Comparison of ENCODE assay signal across 8 mouse cellular contexts in genomic region chr10:128803771-128804270, GRCm38 (mm10). TPM values are rescaled to one million over a fixed set of nuclear protein-coding genes. Genes with fewer than 3 reads are reported as not detected.
DNase-seq lines count a peak whose midpoint lies in the region; ATAC-seq and TF ChIP-seq lines count a peak whose summit lies in the region.

TSS of gene Dnajc14 (plus strand) at chr10:128804062.

- TF ChIP-seq EP300 in CH12.LX (IDR thresholded peaks at IDR 0.05; ENCODE audit: low read length) = no peak

- peaks cover 29% of the 10 kb centered on the region for H3K79me2 ChIP-seq in CH12.LX (replicated peaks; ENCODE audit: control insufficient read depth, extremely low read depth, insufficient read depth, poor library complexity, severe bottlenecking)

- peak within 1 kb of the TSS; percentile 72 to 94 (median 86) for H3K4me3 ChIP-seq in CH12.LX (replicated peaks in 1 of 3; ENCODE audit: low read depth in 2 of 3, low read length in 2 of 3, poor library complexity in 1 of 3)
- H3K4me3 ChIP-seq in bone marrow, adult 2 months (replicated peaks; ENCODE audit: control insufficient read depth, low read depth, low read length) = peak within 1 kb of the TSS; percentile 96
- H3K4me3 ChIP-seq in forebrain, embryonic 10.5 days = peak within 1 kb of the TSS; percentile 83
- H3K4me3 ChIP-seq in heart, embryonic 12.5 days = peak within 1 kb of the TSS; percentile 77
- peak within 1 kb of the TSS; percentile 69 for H3K4me3 ChIP-seq in kidney, embryonic 16.5 days (ENCODE audit: low read length)
- peak within 1 kb of the TSS; percentile 65 for H3K4me3 ChIP-seq in limb, embryonic 15.5 days
- peak within 1 kb of the TSS; percentile 96 for H3K4me3 ChIP-seq in midbrain, embryonic 15.5 days
- peak within 1 kb of the TSS; percentile 78 for H3K4me3 ChIP-seq in testis, adult 2 months (ENCODE audit: control insufficient read depth, low read depth, low read length)

- H3K27ac ChIP-seq in CH12.LX (ENCODE audit: insufficient read depth, low read depth) = peak within 1 kb of the TSS; percentile 87
- peak within 1 kb of the TSS; percentile 97 for H3K27ac ChIP-seq in bone marrow, adult 2 months (ENCODE audit: control insufficient read depth, insufficient read depth, low read depth, low read length, poor library complexity)
- H3K27ac ChIP-seq in forebrain, embryonic 10.5 days = peak within 1 kb of the TSS; percentile 95
- H3K27ac ChIP-seq in heart, embryonic 12.5 days (ENCODE audit: poor library complexity, severe bottlenecking) = peak within 1 kb of the TSS; percentile 96
- H3K27ac ChIP-seq in kidney, embryonic 16.5 days (ENCODE audit: low read length) = peak within 1 kb of the TSS; percentile 98
- peak within 1 kb of the TSS; percentile 98 for H3K27ac ChIP-seq in limb, embryonic 15.5 days
- peak within 1 kb of the TSS; percentile 97 for H3K27ac ChIP-seq in midbrain, embryonic 15.5 days
- peak within 1 kb of the TSS; percentile 68 for H3K27ac ChIP-seq in testis, adult 2 months (ENCODE audit: control insufficient read depth, insufficient read depth, low read depth, low read length)

- in situ Hi-C loops in CH12.LX (cut with MboI; ENCODE audit: low pct_ligation_motif_present, low pct_unique_long_range_greater_than_20kb, low sequenced_read_pairs) = no loop called here

- no peak for DNase-seq in CH12.LX (ENCODE audit: extremely low read depth)
- DNase-seq in forebrain, embryonic 10.5 days (ENCODE audit: extremely low spot score, low spot score) = no peak

- H3K9ac ChIP-seq in CH12.LX (ENCODE audit: insufficient read depth, low read depth) = peak within 1 kb of the TSS; percentile 55
- H3K9ac ChIP-seq in heart, embryonic 12.5 days = peak within 1 kb of the TSS; percentile 86
- peak within 1 kb of the TSS; percentile 96 for H3K9ac ChIP-seq in kidney, embryonic 16.5 days (replicated peaks; ENCODE audit: low read length)
- H3K9ac ChIP-seq in limb, embryonic 15.5 days = peak within 1 kb of the TSS; percentile 70
- H3K9ac ChIP-seq in midbrain, embryonic 15.5 days = peak within 1 kb of the TSS; percentile 82

- ATAC-seq in heart, embryonic 12.5 days (ENCODE audit: insufficient number of reproducible peaks, low FRiP score) = peak; percentile 15; the same call in 1 of the 2 replicates
- ATAC-seq in kidney, embryonic 16.5 days (ENCODE audit: low FRiP score, low TSS enrichment) = peak; percentile 6
- peak; percentile 23 for ATAC-seq in limb, embryonic 15.5 days (ENCODE audit: insufficient number of reproducible peaks, low FRiP score, low TSS enrichment, low read depth)
- peak; percentile 32 for ATAC-seq in midbrain, embryonic 15.5 days (replicated peaks)

- TF ChIP-seq RAD21 in CH12.LX (IDR thresholded peaks at IDR 0.05; ENCODE audit: low read depth, low read length) = no peak

- H3K4me2 ChIP-seq in CH12.LX (ENCODE audit: insufficient read depth, low read depth, poor library complexity, severe bottlenecking) = peak within 1 kb of the TSS; percentile 63
- peak within 1 kb of the TSS; percentile 85 for H3K4me2 ChIP-seq in heart, embryonic 12.5 days
- H3K4me2 ChIP-seq in kidney, embryonic 16.5 days (replicated peaks; ENCODE audit: low read depth, low read length) = peak within 1 kb of the TSS; percentile 95
- H3K4me2 ChIP-seq in limb, embryonic 15.5 days = peak within 1 kb of the TSS; percentile 82
- peak within 1 kb of the TSS; percentile 89 for H3K4me2 ChIP-seq in midbrain, embryonic 15.5 days

- H3K36me3 ChIP-seq in CH12.LX (replicated peaks in 1 of 2; ENCODE audit: control insufficient read depth in 1 of 2, insufficient read depth in 1 of 2, low read length in 1 of 2) = peaks cover 6 to 31% of the 10 kb centered on the region in 2 experiments
- H3K36me3 ChIP-seq in forebrain, embryonic 10.5 days (replicated peaks) = peaks cover 56% of the 10 kb centered on the region
- peaks cover 46% of the 10 kb centered on the region for H3K36me3 ChIP-seq in heart, embryonic 12.5 days
- peaks cover 24% of the 10 kb centered on the region for H3K36me3 ChIP-seq in kidney, embryonic 16.5 days (ENCODE audit: insufficient read depth, low read length)
- H3K36me3 ChIP-seq in limb, embryonic 15.5 days = peaks cover 40% of the 10 kb centered on the region
- no peaks in the 10 kb centered on the region; the same call in 1 of the 2 replicates for H3K36me3 ChIP-seq in midbrain, embryonic 15.5 days (replicated peaks)
- H3K36me3 ChIP-seq in testis, adult 2 months (ENCODE audit: control insufficient read depth, insufficient read depth, low read length) = no peaks in the 10 kb centered on the region

- peaks cover 13 to 22% of the 10 kb centered on the region in 2 experiments for H3K4me1 ChIP-seq in CH12.LX (ENCODE audit: control insufficient read depth in 1 of 2, insufficient read depth in 2 of 2)
- H3K4me1 ChIP-seq in bone marrow, adult 2 months (ENCODE audit: control insufficient read depth, insufficient read depth, low read length) = peaks cover 4% of the 10 kb centered on the region; the same call in 1 of the 2 replicates
- peaks cover 55% of the 10 kb centered on the region for H3K4me1 ChIP-seq in forebrain, embryonic 10.5 days
- peaks cover 45% of the 10 kb centered on the region for H3K4me1 ChIP-seq in heart, embryonic 12.5 days (replicated peaks)
- peaks cover 43% of the 10 kb centered on the region for H3K4me1 ChIP-seq in kidney, embryonic 16.5 days (ENCODE audit: insufficient read depth, low read length)
- H3K4me1 ChIP-seq in limb, embryonic 15.5 days = peaks cover 51% of the 10 kb centered on the region
- peaks cover 49% of the 10 kb centered on the region for H3K4me1 ChIP-seq in midbrain, embryonic 15.5 days
- peaks cover 22% of the 10 kb centered on the region for H3K4me1 ChIP-seq in testis, adult 2 months (ENCODE audit: control insufficient read depth, insufficient read depth, low read length)

- H3K27me3 ChIP-seq in CH12.LX (replicated peaks) = no peaks in the 10 kb centered on the region
- H3K27me3 ChIP-seq in forebrain, embryonic 10.5 days (ENCODE audit: poor library complexity, severe bottlenecking) = no peaks in the 10 kb centered on the region
- no peaks in the 10 kb centered on the region for H3K27me3 ChIP-seq in heart, embryonic 12.5 days (replicated peaks)
- H3K27me3 ChIP-seq in kidney, embryonic 16.5 days (ENCODE audit: insufficient read depth, low read length) = no peaks in the 10 kb centered on the region
- H3K27me3 ChIP-seq in limb, embryonic 15.5 days = no peaks in the 10 kb centered on the region
- no peaks in the 10 kb centered on the region for H3K27me3 ChIP-seq in midbrain, embryonic 15.5 days (replicated peaks)
- H3K27me3 ChIP-seq in testis, adult 2 months (ENCODE audit: control insufficient read depth, insufficient read depth, low read length) = no peaks in the 10 kb centered on the region

- dilution Hi-C loops in CH12.LX (cut with MboI; ENCODE audit: extremely low pct_ligation_motif_present, extremely low pct_unique_long_range_greater_than_20kb, low sequenced_read_pairs) = no loop called here

- 2% methylated on average over 14 of the region's 14 CpGs for WGBS in bone marrow, adult 2 months
- WGBS in forebrain, embryonic 10.5 days = 0% methylated on average over 14 of the region's 14 CpGs
- under 1% methylated on average over 14 of the region's 14 CpGs for WGBS in heart, embryonic 12.5 days
- WGBS in kidney, embryonic 16.5 days = 1% methylated on average over 14 of the region's 14 CpGs
- WGBS in limb, embryonic 15.5 days = under 1% methylated on average over 14 of the region's 14 CpGs
- 0% methylated on average over 14 of the region's 14 CpGs for WGBS in midbrain, embryonic 15.5 days

- no peak for TF ChIP-seq CTCF in CH12.LX (conservative IDR thresholded peaks at IDR 0.05 in 1 of 2, IDR thresholded peaks at IDR 0.05 in 1 of 2; ENCODE audit: low read depth in 2 of 2, low read length in 2 of 2)
- no peak for TF ChIP-seq CTCF in bone marrow, adult 2 months (IDR thresholded peaks at IDR 0.05; ENCODE audit: control insufficient read depth, insufficient read depth, low read length)
- no peak for TF ChIP-seq CTCF in testis, adult 2 months (IDR thresholded peaks at IDR 0.05; ENCODE audit: control insufficient read depth, insufficient read depth, insufficient replicate concordance, low read depth, low read length)

- no peaks in the 10 kb centered on the region for H3K9me3 ChIP-seq in CH12.LX (replicated peaks; ENCODE audit: low read length)
- H3K9me3 ChIP-seq in forebrain, embryonic 10.5 days = no peaks in the 10 kb centered on the region
- no peaks in the 10 kb centered on the region for H3K9me3 ChIP-seq in heart, embryonic 12.5 days (replicated peaks)
- H3K9me3 ChIP-seq in kidney, embryonic 16.5 days (ENCODE audit: low read length) = no peaks in the 10 kb centered on the region
- H3K9me3 ChIP-seq in limb, embryonic 15.5 days = no peaks in the 10 kb centered on the region
- H3K9me3 ChIP-seq in midbrain, embryonic 15.5 days = no peaks in the 10 kb centered on the region

- TF ChIP-seq POLR2A in CH12.LX (IDR thresholded peaks at IDR 0.05; ENCODE audit: low read depth, low read length) = no peak
- no peak for TF ChIP-seq POLR2A in bone marrow, adult 2 months (IDR thresholded peaks at IDR 0.05; ENCODE audit: borderline replicate concordance, control insufficient read depth, low read depth, low read length)
- no peak for TF ChIP-seq POLR2A in testis, adult 2 months (IDR thresholded peaks at IDR 0.05; ENCODE audit: control insufficient read depth, low read depth, low read length)

TF ChIP-seq in CH12.LX, 34 proteins besides CTCF, POLR2A, EP300 and RAD21 (continues in another document):
- TF ChIP-seq ZNF384 (IDR thresholded peaks at IDR 0.05; ENCODE audit: low read depth, low read length) = no peak
- TF ChIP-seq SMC3 (IDR thresholded peaks at IDR 0.05; ENCODE audit: low read depth, low read length) = no peak
- TF ChIP-seq IRF4 (IDR thresholded peaks at IDR 0.05; ENCODE audit: low read depth, low read length) = no peak
- TF ChIP-seq USF1 (IDR thresholded peaks at IDR 0.05; ENCODE audit: low read depth, low read length) = no peak
- TF ChIP-seq MEF2A (IDR thresholded peaks at IDR 0.05; ENCODE audit: borderline replicate concordance, low read depth, low read length) = no peak
- no peak for TF ChIP-seq BHLHE40 (IDR thresholded peaks at IDR 0.05; ENCODE audit: low read depth, low read length)
- TF ChIP-seq PAX5 (IDR thresholded peaks at IDR 0.05; ENCODE audit: low read length) = no peak
- no peak for TF ChIP-seq MXI1 (IDR thresholded peaks at IDR 0.05; ENCODE audit: low read depth, low read length)

RNA-seq across cellular contexts. Expression of gene Dnajc14, which starts in this region (rescaled TPM):
- total RNA-seq in CH12.LX (2012; rRNA removed) = 33.4 and 33.7 TPM in 2 replicates
- 24.8 and 25.3 TPM in 2 replicates for total RNA-seq in CH12.LX (2014; rRNA removed)
- 32.6 and 32.8 TPM in 2 replicates for polyA plus RNA-seq in CH12.LX (2012; ENCODE audit: insufficient read length, low read depth)
- 12.2 and 20.7 TPM in 2 replicates for polyA plus RNA-seq in bone marrow, adult 2 months (2011; ENCODE audit: insufficient read depth, insufficient read length, low replicate concordance, missing spikeins)
- polyA plus RNA-seq in forebrain, embryonic 10.5 days (2016; fragmentation: Nextera tagmentation; extraction: Ambion mirVana) = 49.4 and 49.9 TPM in 2 replicates
- 48.4 and 51.7 TPM in 2 replicates for polyA plus RNA-seq in heart, embryonic 12.5 days (2016; fragmentation: Nextera tagmentation; extraction: Ambion mirVana)
- 63.2 and 64.9 TPM in 2 replicates for polyA plus RNA-seq in kidney, embryonic 16.5 days (2015; fragmentation: Nextera tagmentation; extraction: Ambion mirVana)
- polyA plus RNA-seq in limb, embryonic 15.5 days (2015; fragmentation: Nextera tagmentation; extraction: Ambion mirVana) = 64.2 and 65.8 TPM in 2 replicates
- polyA plus RNA-seq in midbrain, embryonic 15.5 days (2015; fragmentation: Nextera tagmentation; extraction: Ambion mirVana) = 59.4 and 60.8 TPM in 2 replicates
- polyA plus RNA-seq in testis, adult 2 months (2012; rRNA removed) = 8.9 and 10.4 TPM in 2 replicates
